Mouse (Mus musculus) fibroblast of lung, adult 2 months (primary cell): ENCODE measurements around the gene Cblb.

ENCODE experiments used
- DNase-seq: peaks from one replicate; pipeline ENCODE4 v3.0.0-alpha.2; 2011; ENCODE audit warnings: low read depth

Gene Cblb

GRCm38 (mm10) chr16:52076652-52077051 is 45.6 kb downstream of the Cblb start:
- no peak for DNase-seq

DNA sequence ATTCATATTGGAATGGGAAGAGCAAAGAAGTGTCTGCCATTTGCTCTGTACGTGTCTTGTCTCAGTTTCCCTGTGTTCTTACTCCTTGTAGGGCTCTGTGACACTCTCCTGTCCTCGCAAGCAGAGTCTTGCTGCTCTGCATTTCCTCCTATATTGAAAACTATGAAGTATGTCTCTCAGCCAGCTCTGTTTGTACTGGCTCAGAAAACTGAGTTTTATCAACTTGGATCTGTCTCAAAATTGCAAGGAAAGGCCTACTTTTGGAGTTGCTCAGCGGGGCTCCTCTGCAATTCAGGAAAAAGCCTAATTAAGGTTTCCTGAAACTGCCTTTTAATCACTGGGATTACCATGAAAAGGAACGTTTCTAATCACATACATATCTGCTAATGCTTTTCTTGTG is 46.9 kb downstream of the Cblb start:
- no peak for DNase-seq

GRCm38 (mm10) chr16:52078758-52079474 is 47.9 kb downstream of the Cblb start:
- DNase-seq, result peak; percentile 16

DNA sequence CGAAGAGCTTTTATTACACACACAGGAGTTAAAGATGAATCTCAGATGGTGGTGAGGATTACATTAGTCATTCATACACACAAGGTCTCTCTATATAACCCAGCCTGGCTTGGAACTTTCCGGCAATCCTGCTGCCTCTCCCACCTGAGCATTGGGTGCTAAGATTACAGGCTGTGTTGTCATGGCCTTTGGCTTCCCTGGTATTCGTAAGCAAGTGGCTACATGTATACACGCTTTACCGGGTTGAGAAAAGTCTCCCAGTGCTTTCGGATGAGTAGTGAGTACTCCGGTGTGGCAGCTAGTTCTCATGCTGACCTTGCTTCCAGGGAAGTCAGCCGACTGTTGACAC is 48.4 kb downstream of the Cblb start:
- no peak for DNase-seq

DNA sequence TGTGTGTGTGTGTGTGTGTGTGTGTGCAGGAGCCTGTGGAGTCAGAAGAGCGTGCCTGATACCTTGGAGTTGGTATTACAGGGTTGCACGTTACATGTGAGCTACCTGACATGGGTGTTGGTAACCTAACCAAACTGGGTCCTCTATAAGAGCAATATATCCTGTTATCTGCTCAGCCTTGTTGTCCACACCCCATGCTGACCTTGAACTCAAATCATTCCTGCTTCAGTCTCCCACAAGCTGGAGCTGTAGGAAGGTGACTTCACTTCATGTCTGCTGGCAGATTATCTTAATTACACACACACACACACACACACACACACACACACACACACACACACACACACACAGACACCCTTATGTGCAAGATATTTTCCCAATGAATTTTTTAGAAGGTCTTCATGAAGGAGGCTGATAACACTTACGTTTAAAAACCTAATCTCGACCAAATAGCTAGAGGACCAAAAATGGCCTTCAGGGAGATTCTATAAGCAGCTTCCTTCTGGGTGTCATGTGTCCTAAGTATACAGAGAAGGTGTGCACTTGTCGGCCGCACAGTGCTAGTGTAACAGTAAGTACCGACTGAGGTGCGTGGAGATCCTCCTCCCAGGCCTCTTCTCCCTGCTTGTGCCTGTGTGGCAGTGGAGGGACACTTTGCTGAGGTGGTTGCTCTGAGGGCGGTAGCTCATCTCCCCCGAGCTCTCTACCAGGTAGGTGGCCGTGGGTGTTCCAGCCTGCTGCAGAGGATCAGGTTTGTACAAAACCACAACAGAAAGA is 49.8 kb downstream of the Cblb start:
- no peak for DNase-seq

- no peak for DNase-seq
Measured at GRCm38 (mm10) chr16:52081756-52082155, 50.7 kb downstream of the Cblb start.

DNA sequence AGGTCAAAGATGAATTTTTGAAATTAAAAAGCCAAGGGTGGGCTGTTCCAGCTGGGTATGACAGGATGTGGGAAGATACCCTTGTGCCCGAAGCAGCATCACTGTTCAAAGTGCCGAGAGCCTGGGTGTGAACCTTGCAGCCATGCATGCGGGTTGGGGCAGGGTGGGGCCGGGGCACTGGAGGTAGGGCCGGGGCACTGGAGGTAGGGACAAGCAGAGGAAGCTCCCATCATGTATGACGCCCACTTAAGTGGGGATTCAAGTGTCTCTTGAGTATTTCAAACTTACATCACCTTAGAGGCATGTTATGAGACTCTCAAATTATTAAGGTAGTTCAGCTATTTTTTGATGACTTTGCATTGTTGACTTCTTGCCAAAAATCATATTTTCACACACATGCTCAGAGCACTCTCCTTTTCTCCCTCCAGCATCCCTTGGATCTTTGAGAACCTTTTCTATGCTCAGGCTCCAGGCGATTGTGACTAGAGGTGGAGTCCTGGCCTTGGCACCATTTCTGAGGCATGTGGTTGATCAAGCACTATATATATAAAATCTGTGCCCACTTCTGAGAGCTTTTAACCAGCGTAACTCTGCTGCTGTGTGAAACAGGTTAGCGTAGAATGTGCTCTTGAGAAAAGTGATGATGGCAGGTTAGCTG is 55.9 kb downstream of the Cblb start:
- DNase-seq, result no peak

- no peak for DNase-seq
Measured at GRCm38 (mm10) chr16:52089354-52089753, 58.3 kb downstream of the Cblb start.

DNA sequence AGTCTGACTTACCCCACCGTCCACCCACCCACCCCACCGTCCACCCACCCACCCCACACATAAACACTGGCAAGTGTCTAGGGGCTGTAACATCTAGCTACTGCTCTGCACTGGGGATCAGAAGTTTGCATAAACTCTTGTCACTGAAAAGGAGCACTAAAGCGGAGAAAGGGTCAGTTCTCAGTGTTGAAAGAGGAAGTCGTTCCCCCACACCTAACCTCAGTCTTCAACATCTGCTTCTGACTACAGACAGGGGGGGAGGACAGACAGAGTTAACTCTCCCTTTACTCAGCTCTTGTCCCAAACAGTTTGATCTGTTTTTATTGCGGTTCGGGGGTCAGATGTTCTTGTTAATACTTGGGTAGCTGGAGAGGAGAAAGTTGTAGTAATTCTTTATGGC is 59.9 kb downstream of the Cblb start:
- DNase-seq, result no peak

- peak; percentile 54 for DNase-seq
Measured at GRCm38 (mm10) chr16:52093325-52094253, 62.6 kb downstream of the Cblb start.

GRCm38 (mm10) chr16:52094735-52095459 is 63.9 kb downstream of the Cblb start:
- DNase-seq, result no peak

DNA sequence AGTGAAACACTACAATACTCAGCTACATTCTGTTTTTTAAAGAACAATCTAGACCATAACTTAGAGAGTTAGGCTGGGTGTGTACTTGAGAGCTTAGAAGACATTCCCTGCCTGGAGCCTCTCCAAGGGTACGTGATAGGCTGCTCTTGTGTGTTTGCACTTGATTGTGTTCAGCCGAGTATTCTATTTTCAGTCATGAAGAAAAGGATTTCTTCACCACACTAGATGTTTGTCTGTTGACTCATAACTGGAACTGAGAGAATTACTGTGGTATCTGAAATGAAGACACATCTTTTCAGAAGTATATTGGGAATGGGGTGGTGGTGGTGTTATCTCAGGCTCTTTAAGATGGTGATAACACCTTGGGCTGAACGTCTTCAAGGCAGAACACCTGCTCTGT is 64.6 kb downstream of the Cblb start:
- DNase-seq, result no peak

- DNase-seq, result no peak
Measured at GRCm38 (mm10) chr16:52100466-52100865, 69.4 kb downstream of the Cblb start.

GRCm38 (mm10) chr16:52104608-52105007 is 73.6 kb downstream of the Cblb start:
- no peak for DNase-seq

DNA sequence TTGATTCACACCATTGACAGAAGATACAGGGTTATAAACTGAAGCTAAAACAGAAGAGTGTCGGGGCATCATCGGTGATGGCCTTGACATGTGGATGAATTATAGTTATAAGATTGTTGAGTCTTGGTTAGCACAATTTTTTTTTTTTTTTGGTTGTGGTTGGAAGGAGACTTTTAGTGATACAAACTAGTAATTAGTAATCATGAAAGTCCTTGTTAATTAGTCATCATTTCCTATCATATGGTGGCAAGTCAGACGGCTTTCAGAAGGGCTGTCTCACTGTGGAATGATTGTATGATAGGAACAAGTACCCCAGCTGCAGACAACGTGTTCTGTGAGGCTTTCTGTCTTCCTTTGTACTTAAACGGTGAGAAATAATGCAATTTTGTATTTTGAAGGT is 76.8 kb downstream of the Cblb start:
- DNase-seq, result no peak

GRCm38 (mm10) chr16:52114473-52114872 is 83.4 kb downstream of the Cblb start:
- DNase-seq, result no peak

GRCm38 (mm10) chr16:52119003-52119402 is 88.0 kb downstream of the Cblb start:
- no peak for DNase-seq

DNA sequence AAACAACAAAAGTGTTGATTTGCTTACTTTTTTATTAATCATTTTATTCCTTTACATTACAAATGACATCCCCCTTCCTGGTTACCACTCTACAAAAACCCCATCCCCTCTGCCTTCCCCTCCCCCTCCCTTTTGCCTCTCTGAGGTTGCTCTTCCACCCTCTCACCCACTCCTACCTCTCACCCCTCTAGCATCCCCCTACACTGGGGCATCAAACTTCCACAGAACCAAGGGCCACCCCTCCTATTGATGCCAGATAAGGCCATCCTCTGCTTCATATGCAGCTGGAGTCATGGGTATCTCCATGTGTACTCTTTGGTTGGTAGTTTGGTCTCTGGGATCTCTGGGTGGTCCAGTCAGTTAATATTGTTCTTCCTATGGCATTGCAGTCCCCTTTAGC is 93.9 kb downstream of the Cblb start:
- no peak for DNase-seq

- no peak for DNase-seq
Measured at GRCm38 (mm10) chr16:52125896-52126295, 94.9 kb downstream of the Cblb start.

DNA sequence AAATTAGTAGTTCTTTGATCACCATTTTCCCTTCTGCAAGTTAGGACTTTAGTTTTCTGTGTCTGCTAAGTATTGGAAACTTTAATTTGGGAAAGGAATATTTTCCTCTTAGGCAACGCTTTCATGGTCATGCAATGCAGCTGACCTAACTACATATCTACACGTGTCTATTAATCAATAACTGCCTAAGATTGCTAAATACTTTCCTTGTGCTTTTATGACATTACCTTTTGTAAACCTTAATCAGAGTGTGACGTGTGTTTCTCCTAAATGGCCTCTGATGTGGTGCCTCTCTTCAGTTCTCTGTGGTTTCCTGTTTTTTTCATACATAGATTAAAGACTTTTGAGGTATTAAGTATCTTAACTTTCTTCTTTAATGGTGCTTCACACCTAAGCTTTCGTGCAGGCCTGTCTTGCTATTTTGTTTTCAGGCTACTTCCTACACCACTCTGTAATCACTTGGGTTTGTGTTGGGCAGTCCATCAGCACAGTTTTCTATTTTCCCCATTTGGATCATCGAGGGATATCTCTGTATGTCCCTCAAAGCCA is 98.4 kb downstream of the Cblb start:
- no peak for DNase-seq
